Mouse (Mus musculus): ENCODE measurements around the gene Pign. TPM values are rescaled to one million over a fixed set of nuclear protein-coding genes. Genes with fewer than 3 reads are reported as not detected.

The Pign gene
- 4.3 and 5.6 TPM in 2 replicates for polyA plus RNA-seq (2012; ENCODE audit: insufficient read depth, insufficient read length, missing spikeins)

DNA sequence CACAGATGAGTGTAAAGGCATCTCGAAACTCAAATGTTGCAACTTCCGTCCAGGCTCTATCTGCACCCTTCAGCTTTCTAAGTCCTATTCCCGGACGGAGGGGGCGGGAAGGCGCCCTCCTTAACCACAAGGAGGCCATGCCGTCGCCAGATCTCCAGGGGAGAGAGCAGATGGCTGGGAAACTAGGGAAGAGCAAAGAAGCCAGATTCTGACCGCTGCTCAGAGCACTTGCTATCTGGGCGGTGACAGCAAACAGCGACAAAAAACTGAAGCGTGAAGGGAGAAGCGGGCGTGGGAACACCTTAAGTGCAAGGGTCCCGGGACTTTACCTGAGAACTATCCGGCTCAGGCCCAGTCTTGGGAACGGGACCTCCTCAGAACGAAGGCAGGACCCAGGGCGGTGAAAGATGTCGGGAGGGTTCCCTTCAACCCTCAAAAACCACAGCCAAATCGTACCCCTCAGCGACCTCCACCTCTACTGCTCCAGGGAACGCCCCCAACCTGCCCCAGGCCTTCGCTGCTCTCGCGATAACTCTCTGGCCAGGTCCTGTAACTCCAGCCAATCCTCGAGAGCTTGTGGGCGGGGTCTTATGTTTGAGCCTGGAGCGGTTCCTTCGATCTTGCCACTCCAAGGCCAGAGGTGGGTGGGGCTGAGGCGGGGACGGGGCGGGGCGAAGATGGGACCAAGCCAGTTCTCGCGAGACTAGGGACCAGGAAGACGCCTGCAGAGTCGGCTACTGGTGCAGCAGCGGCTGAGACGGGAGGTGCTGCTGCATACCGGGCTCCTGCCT is at the start of gene Pign, which contains the start of gene Relch:
Gene Pign, minus strand, starts transcription at position 507 of the 791 bp plus-strand sequence.
Gene Relch, plus strand, starts transcription at position 691 of the 791 bp plus-strand sequence.
- Histone ChIP-seq H3K27ac (replicated peaks; ENCODE audit: low read depth, low read length) (peak within 1 kb of the TSS; percentile 49), H3K4me1 (ENCODE audit: control insufficient read depth, insufficient read depth, insufficient read length, low read length) (no peaks in the 10 kb centered on the region; the same call in 1 of the 2 replicates), H3K4me3 (ENCODE audit: insufficient read depth, low read depth, low read length) (peak within 1 kb of the TSS; percentile 97)

GRCm38 (mm10) chr1:105712822-105713221 is 49.3 kb upstream of the Pign start:
- Histone ChIP-seq H3K4me3 (ENCODE audit: insufficient read depth, low read depth, low read length) (no peak overlapping the region), H3K27ac (replicated peaks; ENCODE audit: low read depth, low read length) (no peak overlapping the region), H3K4me1 (ENCODE audit: control insufficient read depth, insufficient read depth, insufficient read length, low read length) (no peaks in the 10 kb centered on the region)

GRCm38 (mm10) chr1:105711227-105711626 is 47.8 kb upstream of the Pign start:
- H3K4me3 ChIP-seq (ENCODE audit: insufficient read depth, low read depth, low read length) = no peak overlapping the region
- H3K27ac ChIP-seq (replicated peaks; ENCODE audit: low read depth, low read length) = no peak overlapping the region
- H3K4me1 ChIP-seq (ENCODE audit: control insufficient read depth, insufficient read depth, insufficient read length, low read length) = no peaks in the 10 kb centered on the region

DNA sequence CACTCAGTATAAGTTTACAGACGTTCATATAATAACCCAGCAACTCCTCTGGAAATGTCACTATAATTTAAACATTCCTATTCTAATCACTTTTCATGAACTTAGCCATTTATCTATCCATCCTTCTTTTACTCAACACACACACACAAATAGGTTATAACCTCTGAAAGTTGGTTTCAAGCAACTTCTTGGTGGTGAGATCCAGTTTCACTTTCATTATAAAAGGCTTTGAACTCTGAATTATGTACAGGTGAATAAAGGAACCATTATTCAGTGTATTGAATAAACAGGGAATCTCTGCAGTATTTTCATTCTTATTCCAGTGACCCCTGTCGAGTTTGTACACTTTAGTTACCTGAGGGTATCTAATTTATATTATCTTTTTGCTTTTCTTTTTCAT is 45.9 kb upstream of the Pign start:
- H3K4me3 ChIP-seq (ENCODE audit: insufficient read depth, low read depth, low read length) = no peak overlapping the region
- H3K4me1 ChIP-seq (ENCODE audit: control insufficient read depth, insufficient read depth, insufficient read length, low read length) = no peaks in the 10 kb centered on the region
- H3K27ac ChIP-seq (replicated peaks; ENCODE audit: low read depth, low read length) = no peak overlapping the region

- Histone ChIP-seq H3K27ac (replicated peaks; ENCODE audit: low read depth, low read length) (no peak overlapping the region), H3K4me1 (ENCODE audit: control insufficient read depth, insufficient read depth, insufficient read length, low read length) (no peaks in the 10 kb centered on the region), H3K4me3 (ENCODE audit: insufficient read depth, low read depth, low read length) (no peak overlapping the region)
Observed at GRCm38 (mm10) chr1:105700984-105701530, 37.6 kb upstream of the Pign start.

GRCm38 (mm10) chr1:105695581-105695980 is 32.1 kb upstream of the Pign start:
- Histone ChIP-seq H3K27ac (replicated peaks; ENCODE audit: low read depth, low read length) (no peak overlapping the region), H3K4me3 (ENCODE audit: insufficient read depth, low read depth, low read length) (no peak overlapping the region), H3K4me1 (ENCODE audit: control insufficient read depth, insufficient read depth, insufficient read length, low read length) (no peaks in the 10 kb centered on the region)

GRCm38 (mm10) chr1:105685501-105685900 is 22.0 kb upstream of the Pign start:
- Histone ChIP-seq H3K4me3 (ENCODE audit: insufficient read depth, low read depth, low read length) (no peak overlapping the region), H3K4me1 (ENCODE audit: control insufficient read depth, insufficient read depth, insufficient read length, low read length) (no peaks in the 10 kb centered on the region), H3K27ac (replicated peaks; ENCODE audit: low read depth, low read length) (no peak overlapping the region)

GRCm38 (mm10) chr1:105680587-105680986 is 17.1 kb upstream of the Pign start:
- no peak overlapping the region for H3K27ac ChIP-seq (replicated peaks; ENCODE audit: low read depth, low read length)
- H3K4me1 ChIP-seq (ENCODE audit: control insufficient read depth, insufficient read depth, insufficient read length, low read length) = no peaks in the 10 kb centered on the region
- no peak overlapping the region for H3K4me3 ChIP-seq (ENCODE audit: insufficient read depth, low read depth, low read length)

- H3K4me3 ChIP-seq (ENCODE audit: insufficient read depth, low read depth, low read length) = no peak overlapping the region
- no peak overlapping the region for H3K27ac ChIP-seq (replicated peaks; ENCODE audit: low read depth, low read length)
- H3K4me1 ChIP-seq (ENCODE audit: control insufficient read depth, insufficient read depth, insufficient read length, low read length) = no peaks in the 10 kb centered on the region
Observed at GRCm38 (mm10) chr1:105674763-105675162, 11.3 kb upstream of the Pign start.

GRCm38 (mm10) chr1:105669700-105670099 is 6.2 kb upstream of the Pign start:
- H3K27ac ChIP-seq (replicated peaks; ENCODE audit: low read depth, low read length) = no peak overlapping the region
- H3K4me1 ChIP-seq (ENCODE audit: control insufficient read depth, insufficient read depth, insufficient read length, low read length) = no peaks in the 10 kb centered on the region; the same call in 1 of the 2 replicates
- H3K4me3 ChIP-seq (ENCODE audit: insufficient read depth, low read depth, low read length) = no peak overlapping the region

- H3K27ac ChIP-seq (replicated peaks; ENCODE audit: low read depth, low read length) = 0 out of 2 replicates have a peak overlapping the region, but pooled peaks have one; percentile 33
- no peaks in the 10 kb centered on the region; the same call in 1 of the 2 replicates for H3K4me1 ChIP-seq (ENCODE audit: control insufficient read depth, insufficient read depth, insufficient read length, low read length)
- H3K4me3 ChIP-seq (ENCODE audit: insufficient read depth, low read depth, low read length) = peak overlapping the region; percentile 97
Observed at GRCm38 (mm10) chr1:105663962-105664812, 710 bp upstream of the Pign start.

- Histone ChIP-seq H3K4me3 (ENCODE audit: insufficient read depth, low read depth, low read length) (peak overlapping the region; percentile 83), H3K27ac (replicated peaks; ENCODE audit: low read depth, low read length) (0 out of 2 replicates have a peak overlapping the region, but pooled peaks have one; percentile 10), H3K4me1 (ENCODE audit: control insufficient read depth, insufficient read depth, insufficient read length, low read length) (no peaks in the 10 kb centered on the region; the same call in 1 of the 2 replicates)
Observed at GRCm38 (mm10) chr1:105662820-105663170, 682 bp downstream of the Pign start.

DNA sequence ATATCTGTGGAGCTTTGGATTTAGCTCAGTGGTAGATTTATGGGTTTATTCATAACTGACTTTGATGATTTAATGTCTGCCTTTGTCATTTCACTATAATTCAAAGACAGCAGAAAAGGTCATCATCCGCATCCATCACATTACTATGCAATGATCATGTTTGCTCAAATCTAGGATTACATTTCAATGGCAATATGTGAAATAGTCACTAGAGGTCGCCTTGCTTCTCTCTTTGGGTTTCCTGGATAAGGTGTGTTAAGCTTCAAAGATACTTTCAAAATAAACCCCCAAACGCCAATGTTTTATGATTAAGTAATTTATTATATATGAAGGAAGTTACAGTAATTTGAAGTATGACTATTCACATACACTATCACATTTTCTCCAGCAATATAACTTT is 3.5 kb downstream of the Pign start:
- no peak overlapping the region for H3K4me3 ChIP-seq (ENCODE audit: insufficient read depth, low read depth, low read length)
- no peak overlapping the region for H3K27ac ChIP-seq (replicated peaks; ENCODE audit: low read depth, low read length)
- H3K4me1 ChIP-seq (ENCODE audit: control insufficient read depth, insufficient read depth, insufficient read length, low read length) = no peaks in the 10 kb centered on the region

DNA sequence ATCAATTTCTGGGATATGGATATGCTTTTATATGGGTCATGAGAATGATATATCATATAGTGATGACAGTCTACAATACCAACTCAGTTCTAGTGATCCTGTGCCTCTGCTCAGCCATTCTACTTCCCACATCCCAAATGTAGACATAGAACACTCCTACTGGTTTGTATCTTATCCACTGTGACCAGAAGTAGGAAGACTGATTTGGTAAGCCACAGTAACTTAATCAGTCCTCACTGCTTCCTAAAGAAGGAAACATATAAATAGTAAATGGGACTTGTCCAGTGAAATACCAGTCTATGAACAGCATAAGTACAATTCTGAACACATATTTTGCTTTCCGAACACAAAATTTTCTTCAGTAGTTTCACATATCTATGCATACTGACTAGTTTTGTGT is 9.5 kb downstream of the Pign start:
- H3K4me3 ChIP-seq (ENCODE audit: insufficient read depth, low read depth, low read length) = no peak overlapping the region
- no peaks in the 10 kb centered on the region for H3K4me1 ChIP-seq (ENCODE audit: control insufficient read depth, insufficient read depth, insufficient read length, low read length)
- no peak overlapping the region for H3K27ac ChIP-seq (replicated peaks; ENCODE audit: low read depth, low read length)

GRCm38 (mm10) chr1:105650650-105651049 is 12.8 kb downstream of the Pign start:
- no peak overlapping the region for H3K4me3 ChIP-seq (ENCODE audit: insufficient read depth, low read depth, low read length)
- H3K27ac ChIP-seq (replicated peaks; ENCODE audit: low read depth, low read length) = no peak overlapping the region
- no peaks in the 10 kb centered on the region for H3K4me1 ChIP-seq (ENCODE audit: control insufficient read depth, insufficient read depth, insufficient read length, low read length)

Data from brown adipose tissue, adult 24 weeks (tissue).